Mouse (Mus musculus) MEL (cell line): ENCODE data around the gene Kif5c. TPM values are rescaled to one million over a fixed set of nuclear protein-coding genes. Genes with fewer than 3 reads are reported as not detected.

ENCODE experiments used
- DNase-seq: peaks from one replicate; pipeline ENCODE4 v3.0.0; 2011; ENCODE audit warnings: low read depth, low spot score
- H3K27ac ChIP-seq: 2 replicates; pipeline ENCODE4 v1.5.1; 2012; ENCODE audit warnings: low read depth, mild to moderate bottlenecking, control low read depth, low read length, moderate library complexity; ENCODE audit not compliant: control insufficient read depth
- H3K27me3 ChIP-seq, 2 experiments: fragments of 150-350 bp in 1 of 2; sonication (generic) in 1 of 2; 2 replicates each; pipeline ENCODE4 v1.6.1; 2012; ENCODE audit warnings: low read length in 2 of 2, mild to moderate bottlenecking in 2 of 2, improper control_type of control experiment in 1 of 2, moderate library complexity in 1 of 2; ENCODE audit not compliant: insufficient read depth in 2 of 2, control insufficient read depth in 1 of 2
- H3K36me3 ChIP-seq, 2 experiments: 2 replicates each; pipeline ENCODE4 v1.6.1; 2012 to 2014; ENCODE audit warnings: low read length in 2 of 2, improper control_type of control experiment in 1 of 2, inconsistent platforms in 1 of 2, mild to moderate bottlenecking in 1 of 2; ENCODE audit not compliant: insufficient read depth in 2 of 2, control insufficient read depth in 1 of 2
- H3K4me1 ChIP-seq, 2 experiments: fragments of 150-350 bp in 1 of 2; sonication (generic) in 1 of 2; 2 replicates each; pipeline ENCODE4 v1.6.1; 2012; ENCODE audit warnings: low read length in 2 of 2, improper control_type of control experiment in 1 of 2, mild to moderate bottlenecking in 1 of 2; ENCODE audit not compliant: insufficient read depth in 2 of 2, control insufficient read depth in 1 of 2
- H3K4me3 ChIP-seq, 2 experiments: fragments of 150-350 bp in 1 of 2; sonication (generic) in 1 of 2; 2 replicates each; pipeline ENCODE4 v1.5.1; 2012; ENCODE audit warnings: low read depth in 2 of 2, low read length in 2 of 2, mild to moderate bottlenecking in 2 of 2, moderate library complexity in 2 of 2, control low read depth in 1 of 2, improper control_type of control experiment in 1 of 2; ENCODE audit not compliant: control insufficient read depth in 1 of 2, insufficient read depth in 1 of 2
- H3K79me2 ChIP-seq: 2 replicates; pipeline ENCODE4 v1.6.1; 2012; ENCODE audit warnings: mild to moderate bottlenecking, low read length, moderate library complexity; ENCODE audit not compliant: control insufficient read depth, poor library complexity, insufficient read depth
- H3K9ac ChIP-seq: 2 replicates; pipeline ENCODE4 v1.6.1; 2012; ENCODE audit warnings: low read depth, mild to moderate bottlenecking, control low read depth, low read length, moderate library complexity; ENCODE audit not compliant: control insufficient read depth, poor library complexity, severe bottlenecking
- H3K9me3 ChIP-seq: fragments of 150-350 bp; sonication (generic); replicated peaks from 2 replicates; pipeline ENCODE4 v1.6.1; 2012; ENCODE audit warnings: mild to moderate bottlenecking, low read length, improper control_type of control experiment, moderate library complexity; ENCODE audit not compliant: insufficient read depth
- BHLHE40 ChIP-seq: IDR thresholded peaks from 2 replicates; pipeline ENCODE4 v1.6.1; 2012; ENCODE audit warnings: low read depth, mild to moderate bottlenecking, inconsistent platforms, low read length, improper control_type of control experiment, borderline replicate concordance
- CHD1 ChIP-seq: IDR thresholded peaks from 2 replicates; pipeline ENCODE4 v1.6.1; 2012; ENCODE audit warnings: low read depth, mild to moderate bottlenecking, inconsistent platforms, low read length, improper control_type of control experiment
- CTCF ChIP-seq, 3 experiments: IDR thresholded peaks in 2 of 3; conservative IDR thresholded peaks in 1 of 3; 2 replicates each; pipeline ENCODE4 v1.5.1; 2011 to 2012; ENCODE audit warnings: low read length in 3 of 3, low read depth in 2 of 3, mild to moderate bottlenecking in 2 of 3, improper control_type of control experiment in 1 of 3, inconsistent platforms in 1 of 3, mixed read lengths in 1 of 3, moderate library complexity in 1 of 3; ENCODE audit not compliant: control insufficient read depth in 1 of 3, insufficient read depth in 1 of 3, poor library complexity in 1 of 3, severe bottlenecking in 1 of 3
- ELF1 ChIP-seq: IDR thresholded peaks from 2 replicates; pipeline ENCODE4 v1.6.1; 2014; ENCODE audit warnings: low read depth, mild to moderate bottlenecking, inconsistent platforms, low read length, improper control_type of control experiment, moderate library complexity
- GABPA ChIP-seq: IDR thresholded peaks from 2 replicates; pipeline ENCODE4 v1.6.1; 2012; ENCODE audit warnings: low read depth, mild to moderate bottlenecking, inconsistent platforms, low read length, improper control_type of control experiment, moderate library complexity
- HCFC1 ChIP-seq: IDR thresholded peaks from 2 replicates; pipeline ENCODE4 v1.6.1; 2012; ENCODE audit warnings: low read depth, mild to moderate bottlenecking, inconsistent platforms, low read length, improper control_type of control experiment, moderate library complexity
- JUND ChIP-seq: IDR thresholded peaks from 2 replicates; pipeline ENCODE4 v1.6.1; 2011; ENCODE audit warnings: low read depth, mild to moderate bottlenecking, improper control_type of control experiment, low read length
- KAT2A ChIP-seq: conservative IDR thresholded peaks from 2 replicates; pipeline ENCODE4 v1.6.1; 2012; ENCODE audit warnings: low read depth, low read length, improper control_type of control experiment, inconsistent platforms
- MAFK ChIP-seq: IDR thresholded peaks from 2 replicates; pipeline ENCODE4 v1.6.1; 2011; ENCODE audit warnings: low read depth, mild to moderate bottlenecking, low read length, improper control_type of control experiment, borderline replicate concordance
- MAX ChIP-seq: IDR thresholded peaks from 2 replicates; pipeline ENCODE4 v1.6.1; 2011; ENCODE audit warnings: low read length, improper control_type of control experiment
- MAZ ChIP-seq: IDR thresholded peaks from 2 replicates; pipeline ENCODE4 v1.6.1; 2012; ENCODE audit warnings: low read depth, mild to moderate bottlenecking, inconsistent platforms, low read length, improper control_type of control experiment
- MEF2A ChIP-seq: IDR thresholded peaks from 2 replicates; pipeline ENCODE4 v1.6.1; 2014; ENCODE audit warnings: low read depth, mild to moderate bottlenecking, inconsistent platforms, low read length, improper control_type of control experiment; ENCODE audit not compliant: poor library complexity, insufficient replicate concordance, severe bottlenecking; ENCODE audit errors: extremely low read depth
- MXI1 ChIP-seq: IDR thresholded peaks from 2 replicates; pipeline ENCODE4 v1.6.1; 2011; ENCODE audit warnings: mild to moderate bottlenecking, low read depth, low read length, improper control_type of control experiment
- MYB ChIP-seq: IDR thresholded peaks from 2 replicates; pipeline ENCODE4 v1.6.1; 2011; ENCODE audit warnings: mild to moderate bottlenecking, low read depth, low read length, improper control_type of control experiment
- NRF1 ChIP-seq: IDR thresholded peaks from 2 replicates; pipeline ENCODE4 v1.6.1; 2014; ENCODE audit warnings: low read depth, mild to moderate bottlenecking, inconsistent platforms, low read length, improper control_type of control experiment, moderate library complexity; ENCODE audit not compliant: poor library complexity, insufficient read depth, severe bottlenecking
- POLR2A ChIP-seq, 2 experiments: IDR thresholded peaks; 2 replicates each; pipeline ENCODE4 v1.6.1; 2011 to 2012; ENCODE audit warnings: low read length in 2 of 2, mild to moderate bottlenecking in 2 of 2, control low read depth in 1 of 2, improper control_type of control experiment in 1 of 2, low read depth in 1 of 2, moderate library complexity in 1 of 2; ENCODE audit not compliant: control insufficient read depth in 1 of 2, insufficient read depth in 1 of 2, poor library complexity in 1 of 2
- POLR2AphosphoS5 ChIP-seq: IDR thresholded peaks from 2 replicates; pipeline ENCODE4 v1.6.1; 2012; ENCODE audit warnings: low read depth, borderline replicate concordance, mild to moderate bottlenecking, inconsistent platforms, low read length, moderate library complexity, mixed read lengths
- RAD21 ChIP-seq: IDR thresholded peaks from 2 replicates; pipeline ENCODE4 v1.6.1; 2011; ENCODE audit warnings: mild to moderate bottlenecking, low read depth, low read length, improper control_type of control experiment
- TAL1 ChIP-seq: IDR thresholded peaks from 2 replicates; pipeline ENCODE4 v1.6.1; 2012; ENCODE audit warnings: mild to moderate bottlenecking, inconsistent platforms, low read length, moderate library complexity, mixed read lengths
- TBP ChIP-seq: IDR thresholded peaks from 2 replicates; pipeline ENCODE4 v1.8.0; 2011; ENCODE audit warnings: low read depth, low read length, improper control_type of control experiment
- TCF12 ChIP-seq: IDR thresholded peaks from 2 replicates; pipeline ENCODE4 v1.6.1; 2014; ENCODE audit warnings: low read depth, mild to moderate bottlenecking, inconsistent platforms, low read length, improper control_type of control experiment, moderate library complexity
- UBTF ChIP-seq: IDR thresholded peaks from 2 replicates; pipeline ENCODE4 v1.6.1; 2012; ENCODE audit warnings: low read depth, mild to moderate bottlenecking, inconsistent platforms, low read length, improper control_type of control experiment, moderate library complexity, borderline replicate concordance; ENCODE audit not compliant: insufficient read depth
- USF1 ChIP-seq: IDR thresholded peaks from 2 replicates; pipeline ENCODE4 v1.6.1; 2014; ENCODE audit warnings: low read depth, mild to moderate bottlenecking, inconsistent platforms, low read length, improper control_type of control experiment, moderate library complexity
- USF2 ChIP-seq, 2 experiments: IDR thresholded peaks; 2 replicates each; pipeline ENCODE4 v1.6.1; 2011 to 2012; ENCODE audit warnings: improper control_type of control experiment in 2 of 2, low read length in 2 of 2, borderline replicate concordance in 1 of 2, inconsistent platforms in 1 of 2, low read depth in 1 of 2, mild to moderate bottlenecking in 1 of 2; ENCODE audit not compliant: insufficient read depth in 1 of 2
- ZC3H11A ChIP-seq: IDR thresholded peaks from 2 replicates; pipeline ENCODE4 v1.6.1; 2012; ENCODE audit warnings: low read depth, mild to moderate bottlenecking, inconsistent platforms, low read length, improper control_type of control experiment
- ZKSCAN1 ChIP-seq: IDR thresholded peaks from 2 replicates; pipeline ENCODE4 v1.6.1; 2012; ENCODE audit warnings: low read depth, mild to moderate bottlenecking, inconsistent platforms, low read length, improper control_type of control experiment, moderate library complexity
- ZMIZ1 ChIP-seq: IDR thresholded peaks from 2 replicates; pipeline ENCODE4 v1.6.1; 2012; ENCODE audit warnings: low read depth, mild to moderate bottlenecking, inconsistent platforms, low read length, improper control_type of control experiment, moderate library complexity
- ZNF384 ChIP-seq: IDR thresholded peaks from 2 replicates; pipeline ENCODE4 v1.6.1; 2012; ENCODE audit warnings: low read depth, mild to moderate bottlenecking, inconsistent platforms, low read length, improper control_type of control experiment
- polyA plus RNA-seq, 2 experiments: library from polyadenylated mRNA; stranded (reverse) in 1 of 2; unstranded in 1 of 2; fragments of >175 nt in 1 of 2; fragments of >200 nt in 1 of 2; gene quantifications; 2 replicates each; pipeline versions ENCODE4 v1.2.1 to v1.2.4; 2012; ENCODE audit warnings: low replicate concordance in 2 of 2, low read depth in 1 of 2; ENCODE audit not compliant: insufficient read length in 2 of 2, insufficient read depth in 1 of 2, missing spikeins in 1 of 2
- total RNA-seq: library from RNA; depleted of rRNA; stranded (reverse); fragments of 300-350 nt; gene quantifications from 2 replicates; pipeline ENCODE4 v1.2.3, GENCODE M21; 2012

Gene Kif5c
- total and polyA plus RNA-seq, 3 experiments = 0.26 to 0.39 TPM; not detected in 1

- TF ChIP-seq UBTF (no peak), TAL1 (no peak), JUND (no peak), CHD1 (no peak), CTCF (IDR thresholded peaks at IDR 0.05 in 2 of 3, conservative IDR thresholded peaks at IDR 0.05 in 1 of 3; ENCODE audit: control insufficient read depth in 1 of 3, insufficient read depth in 1 of 3, low read depth in 2 of 3, low read length in 3 of 3, poor library complexity in 1 of 3, severe bottlenecking in 1 of 3) (peak in 2 of 3 experiments; percentile 39 to 64; a peak in 3 of 6 replicates), POLR2AphosphoS5 (no peak), USF2 (IDR thresholded peaks at IDR 0.05; ENCODE audit: borderline replicate concordance in 1 of 2, insufficient read depth in 1 of 2, low read depth in 1 of 2, low read length in 2 of 2) (no peak), ZMIZ1 (peak; percentile 34; the same call in 1 of the 2 replicates), MYB (peak; percentile 50), MXI1 (peak; percentile 97), ZKSCAN1 (no peak), POLR2A (IDR thresholded peaks at IDR 0.05; ENCODE audit: control insufficient read depth in 1 of 2, insufficient read depth in 1 of 2, low read depth in 1 of 2, low read length in 2 of 2, poor library complexity in 1 of 2) (peak in 1 of 2 experiments; percentile 55; a peak in 1 of 4 replicates), MEF2A (no peak)
Measured at GRCm38 (mm10) chr2:49733656-49734008, 114.5 kb downstream of the Kif5c start (continued).

DNA sequence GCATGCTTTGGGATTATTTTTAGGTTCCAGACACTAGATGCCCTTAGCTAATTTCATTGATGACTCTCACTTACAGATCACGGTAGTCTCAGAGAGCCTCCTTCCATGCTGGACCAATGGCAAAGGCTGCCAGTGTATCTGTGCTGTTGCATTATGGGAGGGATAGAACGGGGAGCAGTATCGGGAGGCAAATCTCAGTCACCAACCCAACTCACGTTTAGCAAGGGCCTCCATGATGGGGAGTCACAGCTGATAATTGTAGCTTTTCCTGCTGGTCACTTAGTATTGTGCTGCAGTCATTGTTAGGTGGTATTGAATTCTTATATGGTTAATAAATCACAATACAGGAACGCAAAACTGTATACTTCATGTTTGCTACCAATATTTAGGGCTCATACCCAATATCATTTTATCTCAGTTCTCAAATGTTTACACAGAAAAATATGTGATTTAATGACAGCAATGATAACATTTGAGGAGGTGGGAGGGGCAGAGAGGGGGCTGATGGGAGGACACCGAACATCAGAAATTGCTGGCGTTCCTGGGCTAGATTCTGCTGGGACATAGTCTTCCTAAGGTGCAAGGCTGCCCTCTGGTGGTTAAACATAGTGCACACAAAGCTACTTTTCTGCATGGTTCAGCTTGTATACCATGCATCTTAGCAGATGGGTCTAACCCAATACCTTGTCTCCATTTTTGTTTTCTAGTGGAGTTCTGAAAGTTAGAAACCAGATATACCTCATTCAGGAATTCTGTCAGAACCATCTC, 115.1 kb downstream of the Kif5c start:
- Histone ChIP-seq H3K4me3 (peak overlapping the region; percentile 65 to 90), H3K36me3 (peaks cover 0 to 11% of the 10 kb centered on the region in 2 experiments; a peak in 2 of 4 replicates), H3K9me3 (no peaks in the 10 kb centered on the region), H3K79me2 (no peaks in the 10 kb centered on the region), H3K27ac (peak overlapping the region; percentile 63), H3K27me3 (no peaks in the 10 kb centered on the region), H3K4me1 (peaks cover 4 to 14% of the 10 kb centered on the region in 2 experiments; a peak in 3 of 4 replicates), H3K9ac (peak overlapping the region; percentile 55)
- DNase-seq = peak; percentile 95
- TF ChIP-seq KAT2A = no peak
- peak; percentile 78 for TF ChIP-seq BHLHE40
- peak in 1 of 2 experiments; percentile 54; a peak in 1 of 4 replicates for TF ChIP-seq POLR2A (IDR thresholded peaks at IDR 0.05; ENCODE audit: control insufficient read depth in 1 of 2, insufficient read depth in 1 of 2, low read depth in 1 of 2, low read length in 2 of 2, poor library complexity in 1 of 2)
- TF ChIP-seq TBP = peak; percentile 47; the same call in 1 of the 2 replicates
- peak; percentile 73 to 94 (median 84) for TF ChIP-seq CTCF (IDR thresholded peaks at IDR 0.05 in 2 of 3, conservative IDR thresholded peaks at IDR 0.05 in 1 of 3; ENCODE audit: control insufficient read depth in 1 of 3, insufficient read depth in 1 of 3, low read depth in 2 of 3, low read length in 3 of 3, poor library complexity in 1 of 3, severe bottlenecking in 1 of 3)
- TF ChIP-seq ZMIZ1 = no peak
- TF ChIP-seq RAD21 = peak; percentile 97
- no peak for TF ChIP-seq POLR2AphosphoS5
- peak; percentile 39; the same call in 1 of the 2 replicates for TF ChIP-seq MAX
- no peak for TF ChIP-seq ELF1
- TF ChIP-seq HCFC1 = peak; percentile 38; the same call in 1 of the 2 replicates
- TF ChIP-seq TCF12 = no peak
- TF ChIP-seq UBTF = no peak
- TF ChIP-seq CHD1 = no peak
- no peak for TF ChIP-seq USF2 (IDR thresholded peaks at IDR 0.05; ENCODE audit: borderline replicate concordance in 1 of 2, insufficient read depth in 1 of 2, low read depth in 1 of 2, low read length in 2 of 2)
- TF ChIP-seq GABPA = no peak
- TF ChIP-seq NRF1 = no peak
- TF ChIP-seq ZC3H11A = peak; percentile 92
- no peak for TF ChIP-seq MXI1
- no peak for TF ChIP-seq TAL1
- no peak for TF ChIP-seq USF1
- no peak for TF ChIP-seq MAFK
- no peak for TF ChIP-seq ZNF384
- no peak for TF ChIP-seq MYB
- TF ChIP-seq MAZ = no peak; the same call in 1 of the 2 replicates
- TF ChIP-seq MEF2A = no peak
